Mouse (Mus musculus) heart, adult 9 months (tissue): ENCODE data around the gene Exoc1.

Source experiments
- DNase-seq, 2 experiments: peaks; one replicate each; pipeline ENCODE4 v3.0.0; 2022; ENCODE audit warnings: low spot score in 2 of 2

The Exoc1 gene

DNA sequence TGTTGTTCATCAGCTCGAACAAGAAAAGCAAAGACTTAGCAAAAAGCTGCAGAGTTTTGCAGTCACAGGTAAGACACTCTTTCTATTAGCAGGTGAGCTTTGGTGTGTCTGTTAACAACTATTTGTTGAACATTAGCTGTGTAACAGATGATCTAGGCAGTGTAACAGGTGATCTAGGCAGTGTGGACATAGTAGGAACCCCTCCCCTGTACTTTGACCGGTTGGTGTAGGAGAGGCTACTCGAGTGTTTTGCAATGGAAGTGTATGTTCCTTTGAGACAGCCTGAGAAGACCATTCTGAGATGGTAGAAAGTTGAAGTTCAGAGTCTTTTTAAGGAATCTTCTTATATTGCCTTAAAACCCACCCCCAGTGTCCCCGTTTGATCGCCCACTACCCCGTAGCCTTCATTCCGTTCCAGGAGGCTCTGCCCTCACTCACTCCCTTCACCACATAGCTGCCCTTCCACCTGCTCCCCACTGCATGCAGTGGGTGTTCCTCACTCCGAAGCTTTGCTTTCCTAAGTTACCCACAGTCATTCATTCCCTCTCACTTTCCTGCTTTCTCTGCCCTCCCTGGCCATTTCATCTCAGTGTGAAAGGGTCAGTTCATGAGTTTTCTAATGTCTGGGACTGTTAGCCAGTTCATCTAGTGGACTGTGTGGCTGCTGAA lies 80.7 kb downstream of the Exoc1 start:
- DNase-seq = no peak

DNA sequence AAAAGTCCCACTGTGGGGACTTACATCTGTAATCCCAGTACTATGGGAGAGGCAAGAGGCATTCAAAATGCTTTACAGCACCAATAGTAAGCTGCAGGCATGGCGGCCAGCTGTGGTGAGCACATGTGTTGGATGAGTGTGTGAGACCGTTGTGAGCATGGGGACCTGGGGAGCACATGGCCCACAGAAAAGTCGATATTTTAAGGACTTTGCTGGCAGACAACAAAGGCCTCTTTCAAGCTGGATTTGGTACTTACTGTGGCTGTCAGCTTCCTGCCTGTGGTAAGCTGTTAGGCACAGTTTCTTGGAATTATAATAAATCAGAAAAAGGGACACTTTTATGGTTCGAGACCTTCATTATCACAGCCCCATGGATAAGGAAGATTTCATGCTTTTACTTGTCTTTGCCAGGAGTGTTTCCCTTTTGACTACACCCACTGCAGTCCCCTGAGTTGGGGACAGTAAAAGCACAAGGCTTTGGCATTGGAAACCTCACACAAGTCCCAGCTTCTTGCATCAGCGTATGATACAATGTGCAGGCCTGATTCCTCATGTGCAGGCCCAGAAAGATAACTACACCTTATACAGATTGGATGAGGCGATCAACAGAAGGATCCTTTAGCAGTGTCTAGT lies 83.9 kb downstream of the Exoc1 start:
- DNase-seq = no peak

DNA sequence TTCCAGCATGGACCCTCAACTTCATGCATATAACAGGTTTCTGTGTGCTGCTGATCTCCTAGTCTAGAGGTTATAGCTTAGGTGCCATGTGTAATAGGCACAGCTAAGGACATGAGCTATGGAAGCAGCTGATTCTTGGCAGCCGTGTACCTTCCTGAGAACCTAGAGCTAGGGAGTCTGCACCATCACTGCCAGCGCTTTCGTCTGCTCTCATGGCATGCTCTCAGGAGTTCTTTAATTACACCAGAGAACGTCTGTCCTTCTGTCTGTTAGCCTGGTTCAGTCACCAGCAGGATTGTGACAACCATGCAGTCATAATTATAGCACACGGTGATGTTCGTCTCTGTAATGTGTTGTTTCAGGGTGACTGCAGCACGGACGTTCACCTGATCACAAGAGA lies 86.2 kb downstream of the Exoc1 start:
- DNase-seq = no peak

DNA sequence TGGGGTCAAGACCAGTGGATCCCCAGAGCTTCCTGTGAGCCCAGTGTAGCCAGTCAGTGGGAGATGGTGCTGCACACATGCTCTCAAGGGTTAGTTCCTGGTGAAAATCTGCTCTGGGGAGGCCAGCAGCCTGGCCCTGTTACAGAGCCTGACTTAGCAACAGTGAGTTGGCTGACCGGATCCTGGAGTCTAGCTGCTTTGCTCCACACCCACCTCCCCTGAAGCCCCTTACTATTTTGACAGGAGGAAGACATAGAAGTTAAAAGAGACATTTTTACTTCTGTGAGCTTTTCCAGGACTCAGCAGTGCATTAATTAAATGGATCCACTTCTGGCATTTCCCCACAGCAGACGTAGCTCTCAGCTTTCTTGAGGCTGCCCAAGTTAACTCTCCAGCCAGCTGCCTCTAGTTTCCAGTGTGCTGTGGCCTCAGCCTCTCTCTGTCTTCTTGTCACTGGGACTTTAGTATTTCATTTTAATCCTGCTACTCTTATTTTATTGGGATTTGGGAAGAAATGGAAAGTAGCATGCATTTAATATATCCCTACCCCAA lies 87.2 kb downstream of the Exoc1 start:
- no peak for DNase-seq

DNA sequence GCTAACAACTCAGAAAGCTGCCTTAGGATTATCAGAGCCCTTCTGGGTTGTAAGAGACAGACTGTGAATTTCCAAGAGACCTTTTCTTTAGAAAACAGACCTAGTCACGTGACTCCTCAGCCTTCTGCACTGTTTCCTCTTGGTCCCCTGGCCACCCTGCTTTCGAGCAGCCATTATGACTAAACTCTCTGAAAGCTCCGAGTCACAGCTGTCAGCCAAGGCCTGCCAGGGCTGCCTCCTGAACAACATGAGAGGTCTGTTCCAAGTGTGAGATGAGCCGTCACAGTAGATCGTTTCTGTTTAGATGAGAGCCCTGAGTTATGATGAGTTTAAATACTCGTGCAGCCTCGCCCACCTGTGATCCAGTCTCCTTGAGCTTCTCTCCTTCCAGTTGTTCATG lies 89.6 kb downstream of the Exoc1 start:
- no peak for DNase-seq
